Mouse (Mus musculus) hindbrain, embryonic 13.5 days (tissue): ENCODE data around the gene Sympk. TPM values are rescaled to one million over a fixed set of nuclear protein-coding genes. Genes with fewer than 3 reads are reported as not detected.

Source experiments
- ATAC-seq: fragments of 200-750 bp; cut with Nextera tagmentation; 2 replicates; pipeline ENCODE4 v1.8.0; 2017; ENCODE audit warnings: moderate TSS enrichment; ENCODE audit not compliant: low FRiP score
- H3K27ac ChIP-seq: fragments of 300-500 bp; sonication (generic); 2 replicates; pipeline ENCODE4 v1.5.1; 2015; ENCODE audit warnings: inconsistent platforms, mild to moderate bottlenecking, moderate library complexity
- H3K27me3 ChIP-seq: fragments of 300-500 bp; sonication (generic); 2 replicates; pipeline ENCODE4 v1.6.1; 2015; ENCODE audit warnings: mild to moderate bottlenecking, inconsistent platforms
- H3K36me3 ChIP-seq: fragments of 300-500 bp; sonication (generic); 2 replicates; pipeline ENCODE4 v1.6.1; 2015; ENCODE audit warnings: mild to moderate bottlenecking, inconsistent platforms
- H3K4me1 ChIP-seq: fragments of 300-500 bp; sonication (generic); replicated peaks from 2 replicates; pipeline ENCODE4 v1.6.1; 2015; ENCODE audit warnings: inconsistent platforms
- H3K4me2 ChIP-seq: fragments of 300-500 bp; sonication (generic); 2 replicates; pipeline ENCODE4 v1.6.1; 2015; ENCODE audit warnings: inconsistent platforms, mild to moderate bottlenecking, moderate library complexity
- H3K4me3 ChIP-seq: fragments of 300-500 bp; sonication (generic); 2 replicates; pipeline ENCODE4 v1.5.1; 2015; ENCODE audit warnings: mild to moderate bottlenecking, inconsistent platforms
- H3K9ac ChIP-seq: fragments of 300-500 bp; sonication (generic); 2 replicates; pipeline ENCODE4 v1.6.1; 2015; ENCODE audit warnings: mild to moderate bottlenecking, inconsistent platforms
- H3K9me3 ChIP-seq: fragments of 300-500 bp; sonication (generic); 2 replicates; pipeline ENCODE4 v1.6.1; 2016; ENCODE audit warnings: inconsistent platforms
- WGBS: fragments of 180-500 bp; shearing (Covaris S2); methylation state at CpG from one replicate; pipeline ENCODE4 v1.1.7; 2015; 5-methylcytosine and 5-hydroxymethylcytosine counted together
- polyA plus RNA-seq: library from polyadenylated mRNA; unstranded; fragments of >200 nt; fragmentation: Nextera tagmentation; extraction: Ambion mirVana; gene quantifications from 2 replicates; pipeline ENCODE4 v1.2.1, GENCODE M21; 2015

Sympk gene
- polyA plus RNA-seq, 1 experiment from 2014 or later, result 29.7 TPM

DNA sequence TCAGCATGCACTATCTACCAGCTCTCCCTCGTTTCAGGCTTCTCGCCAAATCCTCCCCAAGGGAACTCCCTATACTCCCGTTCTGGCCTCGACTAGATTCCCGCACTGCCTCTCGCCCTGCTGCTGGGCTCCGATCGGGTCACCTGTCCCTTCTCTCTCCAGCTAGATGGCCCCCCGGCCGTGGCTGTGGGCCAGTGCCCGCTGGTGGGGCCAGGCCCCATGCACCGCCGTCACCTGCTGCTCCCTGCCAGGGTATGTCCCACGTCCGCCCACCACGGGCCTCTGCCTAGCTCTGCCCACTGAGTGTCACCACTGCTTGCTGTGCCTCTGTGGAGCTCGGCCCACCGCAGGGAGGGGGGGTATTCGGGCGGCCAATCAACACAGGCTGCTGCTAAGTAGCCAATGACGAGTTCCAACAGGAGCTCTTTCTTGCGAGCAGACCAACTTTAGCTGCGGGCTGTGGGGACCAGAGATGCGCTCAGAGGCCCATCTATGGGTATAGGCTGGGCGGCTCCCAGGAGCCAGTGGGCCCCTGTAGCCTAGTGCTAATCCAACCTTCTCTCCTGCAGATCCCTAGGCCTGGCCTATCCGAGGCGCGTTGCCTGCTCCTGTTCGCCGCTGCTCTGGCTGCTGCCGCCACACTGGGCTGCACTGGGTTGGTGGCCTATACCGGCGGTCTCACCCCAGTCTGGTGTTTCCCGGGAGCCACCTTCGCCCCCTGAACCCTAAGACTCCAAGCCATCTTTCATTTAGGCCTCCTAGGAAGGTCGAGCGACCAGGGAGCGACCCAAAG is 68.4 kb downstream of the Sympk start:
- Histone ChIP-seq H3K9me3 (no peaks in the 10 kb centered on the region), H3K27ac (peak overlapping the region; percentile 44; the same call in 1 of the 2 replicates), H3K4me1 (peaks cover 55% of the 10 kb centered on the region), H3K36me3 (peaks cover 48% of the 10 kb centered on the region), H3K4me3 (peak overlapping the region; percentile 55), H3K27me3 (peaks cover 62% of the 10 kb centered on the region), H3K9ac (peak overlapping the region; percentile 59), H3K4me2 (peak overlapping the region; percentile 96)
- ATAC-seq, result peak; percentile 53
- WGBS, result 6% methylated on average over 38 of the region's 38 CpGs

DNA sequence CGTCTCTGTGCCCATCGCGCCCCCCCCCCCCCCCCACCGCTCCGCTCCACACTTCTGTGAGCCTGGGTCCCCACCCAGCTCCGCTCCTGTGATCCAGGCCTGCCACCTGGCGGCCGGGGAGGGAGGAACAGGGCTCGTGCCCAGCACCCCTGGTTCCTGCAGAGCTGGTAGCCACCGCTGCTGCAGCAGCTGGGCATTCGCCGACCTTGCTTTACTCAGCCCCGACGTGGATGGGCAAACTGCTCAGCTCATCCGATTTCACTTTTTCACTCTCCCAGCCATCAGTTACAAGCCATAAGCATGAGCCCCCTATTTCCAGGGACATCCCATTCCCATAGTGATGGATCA is 69.0 kb downstream of the Sympk start:
- no peaks in the 10 kb centered on the region for H3K9me3 ChIP-seq
- H3K27me3 ChIP-seq, result peaks cover 62% of the 10 kb centered on the region
- peak overlapping the region; percentile 58 for H3K27ac ChIP-seq
- WGBS, result 0% methylated on average over 11 of the region's 15 CpGs
- H3K4me1 ChIP-seq, result peaks cover 55% of the 10 kb centered on the region
- H3K4me3 ChIP-seq, result peak overlapping the region; percentile 55
- peak; percentile 44 for ATAC-seq
- H3K4me2 ChIP-seq, result peak overlapping the region; percentile 96
- peaks cover 42% of the 10 kb centered on the region for H3K36me3 ChIP-seq
- peak overlapping the region; percentile 59; the same call in 1 of the 2 replicates for H3K9ac ChIP-seq

DNA sequence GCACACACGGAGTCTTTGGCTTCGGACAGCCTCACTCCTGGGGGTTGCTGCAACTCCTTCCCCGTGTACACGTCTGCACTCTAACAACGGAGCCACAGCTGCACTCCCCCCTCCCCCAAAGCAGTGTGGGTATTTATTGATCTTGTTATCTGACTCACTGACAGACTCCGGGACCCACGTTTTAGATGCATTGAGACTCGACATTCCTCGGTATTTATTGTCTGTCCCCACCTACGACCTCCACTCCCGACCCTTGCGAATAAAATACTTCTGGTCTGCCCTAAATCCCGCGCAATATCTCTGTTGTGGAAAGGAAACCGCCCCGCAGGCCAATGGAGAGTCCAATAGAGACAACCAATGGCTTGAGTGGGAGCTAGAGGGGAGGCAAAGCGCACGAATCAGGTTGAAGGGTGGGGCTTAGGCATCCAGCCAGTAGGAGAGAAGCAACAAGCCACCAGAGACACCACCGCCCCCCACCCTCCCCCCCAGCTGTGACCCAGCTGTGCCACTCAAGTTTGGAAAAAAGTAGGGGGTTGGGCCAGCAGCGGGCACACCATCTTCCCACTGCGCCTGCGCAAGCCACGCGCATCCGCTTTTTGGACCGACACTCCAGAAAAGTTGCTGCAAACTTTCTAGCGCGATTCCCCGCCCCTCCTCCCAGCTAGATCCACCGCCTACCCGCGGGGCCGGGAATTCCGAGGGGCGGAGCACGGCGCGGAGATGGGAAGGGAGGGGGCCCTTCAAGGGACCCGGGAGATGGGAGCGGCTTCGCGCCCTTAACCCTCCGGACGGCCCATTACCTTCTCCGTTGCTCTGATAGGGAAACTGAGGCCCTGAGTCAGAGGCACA is 69.6 kb downstream of the Sympk start:
- Histone ChIP-seq H3K9ac (peak overlapping the region; percentile 76), H3K27me3 (peaks cover 62% of the 10 kb centered on the region), H3K9me3 (no peaks in the 10 kb centered on the region), H3K4me3 (peak overlapping the region; percentile 55), H3K4me2 (peak overlapping the region; percentile 96), H3K36me3 (peaks cover 36% of the 10 kb centered on the region), H3K4me1 (peaks cover 55% of the 10 kb centered on the region), H3K27ac (peak overlapping the region; percentile 85)
- WGBS, result under 1% methylated on average over 45 of the region's 45 CpGs
- ATAC-seq, result peak; percentile 71

DNA sequence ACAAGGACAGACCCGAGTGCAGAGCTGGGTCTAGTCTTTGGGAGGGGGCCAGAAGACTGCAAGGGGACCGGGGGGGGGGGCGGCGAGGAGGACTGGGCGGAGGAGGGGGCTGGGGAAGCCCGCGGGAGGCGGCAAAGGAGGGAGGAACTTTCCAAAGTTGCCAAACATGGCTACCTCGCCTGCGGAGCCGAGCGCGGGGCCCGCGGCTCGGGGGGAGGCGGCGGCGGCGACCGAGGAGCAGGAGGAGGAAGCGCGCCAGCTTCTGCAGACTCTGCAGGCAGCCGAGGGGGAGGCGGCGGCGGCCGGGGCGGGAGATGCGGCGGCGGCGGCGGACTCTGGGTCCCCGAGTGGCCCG is 70.3 kb downstream of the Sympk start, which contains the start of gene Six5:
TSS of gene Six5 (plus strand) at position 124 of the 355 bp plus-strand sequence.
- Histone ChIP-seq H3K4me3 (peak within 1 kb of the TSS; percentile 55), H3K36me3 (peaks cover 31% of the 10 kb centered on the region), H3K27me3 (peaks cover 62% of the 10 kb centered on the region), H3K9ac (peak within 1 kb of the TSS; percentile 76), H3K9me3 (no peaks in the 10 kb centered on the region), H3K4me1 (peaks cover 55% of the 10 kb centered on the region), H3K27ac (peak within 1 kb of the TSS; percentile 85), H3K4me2 (peak within 1 kb of the TSS; percentile 96)
- 2% methylated on average over 22 of the region's 36 CpGs for WGBS
- no peak for ATAC-seq

DNA sequence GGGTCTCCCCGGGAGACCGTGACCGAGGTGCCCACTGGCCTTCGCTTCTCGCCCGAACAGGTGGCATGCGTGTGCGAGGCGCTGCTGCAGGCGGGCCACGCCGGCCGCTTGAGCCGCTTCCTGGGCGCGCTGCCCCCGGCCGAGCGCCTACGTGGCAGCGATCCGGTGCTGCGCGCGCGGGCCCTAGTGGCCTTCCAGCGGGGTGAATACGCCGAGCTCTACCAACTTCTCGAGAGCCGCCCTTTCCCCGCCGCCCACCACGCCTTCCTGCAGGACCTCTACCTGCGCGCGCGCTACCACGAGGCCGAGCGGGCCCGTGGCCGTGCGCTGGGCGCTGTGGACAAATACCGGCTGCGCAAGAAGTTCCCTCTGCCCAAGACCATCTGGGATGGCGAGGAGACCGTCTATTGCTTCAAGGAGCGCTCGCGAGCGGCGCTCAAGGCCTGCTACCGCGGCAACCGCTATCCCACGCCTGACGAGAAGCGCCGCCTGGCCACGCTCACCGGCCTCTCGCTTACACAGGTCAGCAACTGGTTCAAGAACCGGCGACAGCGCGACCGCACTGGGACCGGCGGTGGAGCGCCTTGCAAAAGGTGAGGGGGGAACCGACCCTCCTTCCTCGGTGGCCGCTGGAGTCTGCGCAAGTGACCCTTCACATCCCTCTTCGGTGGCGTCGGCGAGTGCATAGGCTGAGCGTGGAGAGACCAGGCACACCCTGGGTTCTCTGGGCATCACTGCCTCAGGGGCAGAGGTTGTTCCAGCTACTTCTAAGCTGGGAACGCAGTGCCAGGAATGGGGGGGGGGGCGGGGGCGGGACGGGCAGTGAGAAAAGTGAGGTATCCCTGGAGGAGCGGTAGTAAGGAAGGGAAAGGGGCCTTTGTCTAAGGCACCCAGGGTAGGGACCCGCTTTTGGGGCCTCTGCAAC is 70.9 kb downstream of the Sympk start:
- peak overlapping the region; percentile 85 for H3K27ac ChIP-seq
- H3K4me1 ChIP-seq, result peaks cover 55% of the 10 kb centered on the region
- ATAC-seq, result no peak
- peaks cover 61% of the 10 kb centered on the region for H3K27me3 ChIP-seq
- peak overlapping the region; percentile 55 for H3K4me3 ChIP-seq
- no peaks in the 10 kb centered on the region for H3K9me3 ChIP-seq
- peak overlapping the region; percentile 76 for H3K9ac ChIP-seq
- H3K4me2 ChIP-seq, result peak overlapping the region; percentile 96
- under 1% methylated on average over 75 of the region's 87 CpGs for WGBS
- peaks cover 26% of the 10 kb centered on the region for H3K36me3 ChIP-seq

DNA sequence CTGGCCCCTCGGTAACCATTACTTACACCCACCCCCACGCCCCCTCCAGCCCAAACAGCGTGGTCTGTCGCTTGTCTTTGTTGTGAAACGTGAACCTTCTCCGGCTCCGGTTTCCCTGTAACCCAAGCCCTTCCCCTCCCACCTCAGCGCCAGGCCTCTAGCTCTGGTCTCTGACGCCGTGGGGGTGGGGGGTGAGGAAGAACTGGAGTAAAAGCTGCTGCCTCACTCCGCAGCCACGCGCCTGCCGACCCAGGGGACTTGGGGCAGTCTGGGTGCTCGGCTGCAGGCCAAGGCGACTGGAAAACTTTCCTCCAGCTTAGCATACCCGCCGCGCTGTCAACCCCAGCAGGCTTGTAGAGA is 71.6 kb downstream of the Sympk start:
- no peak for ATAC-seq
- Histone ChIP-seq H3K4me2 (peak overlapping the region; percentile 96), H3K36me3 (peaks cover 19% of the 10 kb centered on the region), H3K27me3 (peaks cover 54% of the 10 kb centered on the region), H3K4me3 (peak overlapping the region; percentile 55), H3K27ac (peak overlapping the region; percentile 85), H3K4me1 (peaks cover 55% of the 10 kb centered on the region), H3K9me3 (no peaks in the 10 kb centered on the region), H3K9ac (peak overlapping the region; percentile 76)
- WGBS, result 2% methylated on average over 19 of the region's 19 CpGs

DNA sequence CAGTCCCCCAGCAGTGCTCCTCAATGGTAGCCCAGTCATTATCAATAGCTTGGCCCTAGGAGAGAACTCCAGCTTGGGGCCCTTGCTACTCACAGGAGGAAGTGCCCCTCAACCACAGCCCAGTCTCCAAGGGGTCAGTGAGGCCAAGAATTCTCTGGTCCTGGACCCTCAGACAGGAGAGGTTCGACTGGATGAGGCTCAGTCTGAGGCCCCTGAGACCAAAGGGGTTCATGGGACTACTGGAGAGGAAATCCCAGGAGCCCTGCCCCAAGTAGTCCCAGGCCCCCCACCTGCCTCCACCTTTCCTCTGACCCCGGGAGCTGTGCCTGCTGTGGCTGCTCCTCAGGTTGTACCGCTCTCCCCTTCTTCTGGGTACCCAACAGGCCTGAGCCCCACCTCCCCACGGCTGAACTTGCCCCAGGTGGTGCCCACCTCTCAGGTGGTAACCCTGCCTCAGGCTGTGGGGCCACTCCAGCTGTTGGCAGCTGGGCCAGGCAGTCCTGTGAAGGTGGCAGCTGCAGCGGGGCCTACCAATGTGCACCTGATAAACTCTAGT is 72.3 kb downstream of the Sympk start:
- peak overlapping the region; percentile 76 for H3K9ac ChIP-seq
- 64% methylated on average over 5 of the region's 5 CpGs for WGBS

DNA sequence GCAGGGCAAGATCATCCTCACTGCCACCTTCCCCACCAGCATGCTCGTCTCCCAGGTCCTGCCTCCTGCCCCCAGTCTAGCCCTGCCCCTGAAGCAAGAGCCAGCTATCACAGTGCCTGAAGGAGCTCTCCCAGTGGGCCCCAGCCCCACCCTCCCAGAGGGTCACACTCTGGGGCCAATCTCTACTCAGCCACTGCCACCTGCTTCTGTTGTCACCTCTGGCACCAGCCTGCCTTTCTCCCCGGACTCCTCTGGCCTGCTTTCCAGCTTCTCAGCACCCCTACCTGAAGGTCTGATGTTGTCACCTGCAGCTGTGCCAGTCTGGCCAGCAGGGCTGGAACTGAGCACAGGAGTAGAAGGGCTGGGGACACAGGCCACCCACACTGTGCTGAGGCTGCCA is 73.0 kb downstream of the Sympk start:
- Histone ChIP-seq H3K9me3 (no peaks in the 10 kb centered on the region), H3K4me1 (peaks cover 51% of the 10 kb centered on the region), H3K9ac (peak overlapping the region; percentile 15; the same call in 1 of the 2 replicates), H3K4me2 (no peak overlapping the region), H3K27me3 (peaks cover 39% of the 10 kb centered on the region), H3K27ac (no peak overlapping the region), H3K4me3 (no peak overlapping the region), H3K36me3 (peaks cover 5% of the 10 kb centered on the region; the same call in 1 of the 2 replicates)
- ATAC-seq, result no peak
- 68% methylated on average over 2 of the region's 2 CpGs for WGBS

More for the DNA sequence above, 72.3 kb downstream of the Sympk start:
- Histone ChIP-seq H3K4me3 (peak overlapping the region; percentile 55), H3K9me3 (no peaks in the 10 kb centered on the region), H3K27me3 (peaks cover 46% of the 10 kb centered on the region), H3K4me2 (peak overlapping the region; percentile 96), H3K36me3 (peaks cover 12% of the 10 kb centered on the region), H3K4me1 (peaks cover 55% of the 10 kb centered on the region), H3K27ac (no peak overlapping the region)
- no peak for ATAC-seq

DNA sequence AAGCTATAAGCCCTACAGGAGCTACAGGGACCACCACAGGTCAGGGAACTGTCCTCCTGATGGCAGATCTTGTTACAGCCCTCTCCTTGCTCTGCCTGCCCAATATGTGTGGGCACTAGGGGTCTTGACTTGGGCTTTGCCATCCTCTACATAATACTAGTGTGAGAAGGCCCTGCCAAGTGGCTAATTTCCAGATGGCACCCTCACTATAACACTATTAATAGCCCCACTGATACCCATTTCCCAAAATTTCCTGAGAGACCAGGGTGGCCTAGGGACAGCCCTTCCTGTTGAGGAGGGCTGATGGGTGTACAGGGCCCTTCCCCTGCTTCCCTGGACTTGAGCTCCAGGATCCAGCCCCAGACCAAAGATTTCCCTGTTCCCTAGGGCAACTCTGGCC is 73.7 kb downstream of the Sympk start:
- Histone ChIP-seq H3K4me3 (no peak overlapping the region), H3K4me2 (no peak overlapping the region), H3K9me3 (no peaks in the 10 kb centered on the region), H3K36me3 (no peaks in the 10 kb centered on the region), H3K9ac (no peak overlapping the region), H3K27me3 (peaks cover 34% of the 10 kb centered on the region), H3K4me1 (peaks cover 44% of the 10 kb centered on the region), H3K27ac (no peak overlapping the region)
- no peak for ATAC-seq

DNA sequence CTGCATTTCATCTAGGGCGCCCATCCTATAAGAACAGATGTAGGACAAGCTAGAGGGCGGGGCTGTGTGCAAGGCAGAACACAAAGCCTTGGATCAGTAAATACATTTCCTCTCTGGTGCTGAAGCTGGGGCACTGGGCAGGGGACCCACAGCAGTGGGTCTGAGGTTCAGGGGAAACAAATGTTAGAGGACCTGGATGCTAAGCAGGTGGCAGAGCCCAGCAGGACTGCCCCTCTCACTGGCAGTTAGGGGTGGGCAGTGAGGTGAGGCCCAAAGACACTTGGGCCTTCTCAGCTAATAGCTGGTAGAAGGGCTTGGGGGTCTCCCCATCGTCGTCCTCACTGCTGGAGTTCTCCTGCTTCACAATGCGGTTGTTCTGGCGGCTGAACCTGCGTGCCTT is 74.6 kb downstream of the Sympk start:
- WGBS, result 62% methylated on average over 7 of the region's 7 CpGs
- H3K27me3 ChIP-seq, result peaks cover 27% of the 10 kb centered on the region
- H3K36me3 ChIP-seq, result no peaks in the 10 kb centered on the region
- H3K9ac ChIP-seq, result no peak overlapping the region
- H3K9me3 ChIP-seq, result no peaks in the 10 kb centered on the region
- ATAC-seq, result no peak
- no peak overlapping the region for H3K4me3 ChIP-seq
- H3K4me2 ChIP-seq, result no peak overlapping the region
- H3K4me1 ChIP-seq, result peaks cover 35% of the 10 kb centered on the region
- H3K27ac ChIP-seq, result no peak overlapping the region

DNA sequence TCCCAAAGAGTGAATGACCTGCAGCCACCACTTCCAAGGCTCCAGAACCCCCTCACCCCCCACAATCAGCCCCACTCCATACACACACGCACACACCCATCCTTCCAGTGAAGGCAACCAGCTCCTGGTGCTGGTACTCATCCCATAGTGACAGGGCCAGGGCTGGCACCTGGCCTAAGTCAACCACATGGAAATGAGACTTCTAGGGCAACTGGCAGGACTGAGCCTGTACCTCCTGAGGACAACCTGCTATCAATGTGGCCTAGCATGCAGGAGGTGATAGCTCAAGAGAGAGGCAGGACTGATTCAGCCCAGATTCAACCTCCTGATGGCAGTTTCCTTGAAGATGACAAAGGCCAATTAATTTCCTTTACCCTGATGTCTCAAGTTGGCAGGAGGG is 76.1 kb downstream of the Sympk start:
- Histone ChIP-seq H3K27ac (no peak overlapping the region), H3K27me3 (peaks cover 13% of the 10 kb centered on the region), H3K9me3 (no peaks in the 10 kb centered on the region), H3K4me1 (peaks cover 21% of the 10 kb centered on the region), H3K9ac (no peak overlapping the region), H3K4me2 (no peak overlapping the region), H3K4me3 (no peak overlapping the region), H3K36me3 (no peaks in the 10 kb centered on the region)
- 91% methylated on average over 1 of the region's 1 CpGs for WGBS
- ATAC-seq, result no peak
